ENCODE assay signal across 8 mouse cellular contexts in genomic region chr6:125145479-125145951, GRCm38 (mm10). TPM values are rescaled to one million over a fixed set of nuclear protein-coding genes. Genes with fewer than 3 reads are reported as not detected.
DNase-seq lines count a peak whose midpoint lies in the region; ATAC-seq and TF ChIP-seq lines count a peak whose summit lies in the region.

No protein-coding gene starts in this region.

- no peak for TF ChIP-seq CTCF in lung, adult 2 months (IDR thresholded peaks at IDR 0.05; ENCODE audit: insufficient read depth, low read length)
- no peak for TF ChIP-seq CTCF in intestine, postnatal 0 days (IDR thresholded peaks at IDR 0.05; ENCODE audit: low read depth)

- WGBS in lung, adult 2 months = 3% methylated on average over 35 of the region's 35 CpGs
- WGBS in intestine, postnatal 0 days = 18% methylated on average over 32 of the region's 35 CpGs
- WGBS in midbrain, embryonic 15.5 days = under 1% methylated on average over 35 of the region's 35 CpGs

- peak overlapping the region; percentile 68 for H3K4me2 ChIP-seq in intestine, postnatal 0 days (replicated peaks; ENCODE audit: low read depth)
- H3K4me2 ChIP-seq in midbrain, embryonic 15.5 days = peak overlapping the region; percentile 96

- H3K4me1 ChIP-seq in lung, adult 2 months (ENCODE audit: control insufficient read depth, insufficient read depth, low read length) = peaks cover 21% of the 10 kb centered on the region
- H3K4me1 ChIP-seq in intestine, postnatal 0 days (replicated peaks; ENCODE audit: control insufficient read depth, insufficient read depth, low read length) = no peaks in the 10 kb centered on the region
- peaks cover 48% of the 10 kb centered on the region for H3K4me1 ChIP-seq in midbrain, embryonic 15.5 days

- no peaks in the 10 kb centered on the region for H3K27me3 ChIP-seq in intestine, postnatal 0 days (replicated peaks; ENCODE audit: control insufficient read depth, insufficient read depth, low read length)
- H3K27me3 ChIP-seq in midbrain, embryonic 15.5 days (replicated peaks) = no peaks in the 10 kb centered on the region

- peaks cover 21% of the 10 kb centered on the region for H3K36me3 ChIP-seq in intestine, postnatal 0 days (ENCODE audit: control insufficient read depth, insufficient read depth)
- peaks cover 27% of the 10 kb centered on the region for H3K36me3 ChIP-seq in midbrain, embryonic 15.5 days (replicated peaks)

- H3K4me3 ChIP-seq in lung, adult 2 months (replicated peaks; ENCODE audit: extremely low read depth, low read depth, low read length) = peak overlapping the region; percentile 85
- peak overlapping the region; percentile 57 for H3K4me3 ChIP-seq in intestine, postnatal 0 days (ENCODE audit: low read depth, low read length)
- peak overlapping the region; percentile 82 for H3K4me3 ChIP-seq in midbrain, embryonic 15.5 days

- H3K9ac ChIP-seq in intestine, postnatal 0 days (ENCODE audit: low read depth, low read length) = peak overlapping the region; percentile 62
- H3K9ac ChIP-seq in midbrain, embryonic 15.5 days = peak overlapping the region; percentile 96

- H3K9me3 ChIP-seq in intestine, postnatal 0 days (ENCODE audit: control insufficient read depth) = no peaks in the 10 kb centered on the region
- H3K9me3 ChIP-seq in midbrain, embryonic 15.5 days = no peaks in the 10 kb centered on the region

- TF ChIP-seq POLR2A in lung, adult 2 months (IDR thresholded peaks at IDR 0.05; ENCODE audit: borderline replicate concordance, extremely low read depth, low read depth, low read length) = no peak

- ATAC-seq in erythroid progenitor cell, adult 5-6 weeks (replicated peaks; ENCODE audit: low FRiP score, poor library complexity, severe bottlenecking) = peak; percentile 35
- peak; percentile 41 for ATAC-seq in intestine, postnatal 0 days
- no peak; the same call in 1 of the 2 replicates for ATAC-seq in midbrain, embryonic 15.5 days (replicated peaks)

- no peak for DNase-seq in lung, adult 2 months
- DNase-seq in lung, postnatal 25 days (ENCODE audit: low spot score) = no peak
- peak; percentile 68 for DNase-seq in cerebellum, adult 11-12 months
- no peak for DNase-seq in embryo, embryonic 11 days
- DNase-seq in frontal cortex, postnatal 14 days (ENCODE audit: low spot score in 2 of 2) = no peak

- H3K27ac ChIP-seq in intestine, postnatal 0 days (ENCODE audit: low read depth, low read length) = peak overlapping the region; percentile 42; the same call in 1 of the 2 replicates
- H3K27ac ChIP-seq in midbrain, embryonic 15.5 days = peak overlapping the region; percentile 92

RNA-seq across cellular contexts. Expression of gene Iffo1, which starts 0.5 kb away (rescaled TPM):
- 45.0 and 51.0 TPM in 2 replicates for polyA plus RNA-seq in lung, adult 2 months (2012; rRNA removed)
- total RNA-seq in erythroid progenitor cell, adult 5-6 weeks (2015; ENCODE audit: low replicate concordance) = 5.9 and 11.5 TPM in 2 replicates
- total RNA-seq in erythroid progenitor cell, adult 5-6 weeks (2017; ENCODE audit: low replicate concordance) = 9.7 and 15.7 TPM in 2 replicates
- 3.2 and 3.9 TPM in 2 replicates for polyA plus RNA-seq in intestine, postnatal 0 days (2015; fragmentation: Nextera tagmentation; extraction: Ambion mirVana)
- polyA plus RNA-seq in midbrain, embryonic 15.5 days (2015; fragmentation: Nextera tagmentation; extraction: Ambion mirVana) = 22.0 and 23.3 TPM in 2 replicates

RNA-seq across cellular contexts. Expression of gene Nop2, which starts 13.8 kb away (rescaled TPM):
- polyA plus RNA-seq in lung, adult 2 months (2012; rRNA removed) = 10.1 and 13.6 TPM in 2 replicates
- total RNA-seq in erythroid progenitor cell, adult 5-6 weeks (2015; ENCODE audit: low replicate concordance) = 6.7 and 17.3 TPM in 2 replicates
- total RNA-seq in erythroid progenitor cell, adult 5-6 weeks (2017; ENCODE audit: low replicate concordance) = 5.7 and 8.9 TPM in 2 replicates
- 21.9 and 22.6 TPM in 2 replicates for polyA plus RNA-seq in intestine, postnatal 0 days (2015; fragmentation: Nextera tagmentation; extraction: Ambion mirVana)
- polyA plus RNA-seq in midbrain, embryonic 15.5 days (2015; fragmentation: Nextera tagmentation; extraction: Ambion mirVana) = 48.4 and 49.1 TPM in 2 replicates

RNA-seq across cellular contexts. Expression of gene Gapdh, which starts 20.8 kb away (rescaled TPM):
- polyA plus RNA-seq in lung, adult 2 months (2012; rRNA removed) = 1,317 and 1,826 TPM in 2 replicates
- total RNA-seq in erythroid progenitor cell, adult 5-6 weeks (2015; ENCODE audit: low replicate concordance) = 683 and 752 TPM in 2 replicates
- 153 and 228 TPM in 2 replicates for total RNA-seq in erythroid progenitor cell, adult 5-6 weeks (2017; ENCODE audit: low replicate concordance)
- polyA plus RNA-seq in intestine, postnatal 0 days (2015; fragmentation: Nextera tagmentation; extraction: Ambion mirVana) = 1,338 and 1,629 TPM in 2 replicates
- 1,389 and 1,453 TPM in 2 replicates for polyA plus RNA-seq in midbrain, embryonic 15.5 days (2015; fragmentation: Nextera tagmentation; extraction: Ambion mirVana)

RNA-seq across cellular contexts. Expression of gene Ncapd2, which starts 46.0 kb away (rescaled TPM):
- 15.5 and 34.2 TPM in 2 replicates for polyA plus RNA-seq in lung, adult 2 months (2012; rRNA removed)
- 953 and 1,019 TPM in 2 replicates for total RNA-seq in erythroid progenitor cell, adult 5-6 weeks (2015; ENCODE audit: low replicate concordance)
- total RNA-seq in erythroid progenitor cell, adult 5-6 weeks (2017; ENCODE audit: low replicate concordance) = 924 and 1,011 TPM in 2 replicates
- 17.9 and 19.0 TPM in 2 replicates for polyA plus RNA-seq in intestine, postnatal 0 days (2015; fragmentation: Nextera tagmentation; extraction: Ambion mirVana)
- 58.3 and 58.6 TPM in 2 replicates for polyA plus RNA-seq in midbrain, embryonic 15.5 days (2015; fragmentation: Nextera tagmentation; extraction: Ambion mirVana)

RNA-seq across cellular contexts. Expression of gene Mrpl51, which starts 46.1 kb away (rescaled TPM):
- polyA plus RNA-seq in lung, adult 2 months (2012; rRNA removed) = 30.1 and 39.4 TPM in 2 replicates
- total RNA-seq in erythroid progenitor cell, adult 5-6 weeks (2015; ENCODE audit: low replicate concordance) = 63.3 and 85.8 TPM in 2 replicates
- 64.1 and 65.3 TPM in 2 replicates for total RNA-seq in erythroid progenitor cell, adult 5-6 weeks (2017; ENCODE audit: low replicate concordance)
- 270 and 282 TPM in 2 replicates for polyA plus RNA-seq in intestine, postnatal 0 days (2015; fragmentation: Nextera tagmentation; extraction: Ambion mirVana)
- polyA plus RNA-seq in midbrain, embryonic 15.5 days (2015; fragmentation: Nextera tagmentation; extraction: Ambion mirVana) = 129 and 131 TPM in 2 replicates
